Mouse (Mus musculus) CH12.LX (cell line): Measurements from ENCODE around the gene Lypd6b. TPM values are rescaled to one million over a fixed set of nuclear protein-coding genes. Genes with fewer than 3 reads are reported as not detected.

Experiments used
- DNase-seq: peaks from one replicate; pipeline ENCODE4 v3.0.0-alpha.2; 2013; ENCODE audit errors: extremely low read depth
- H3K27ac ChIP-seq: 2 replicates; pipeline ENCODE4 v1.5.1; 2012; ENCODE audit warnings: low read depth, mild to moderate bottlenecking, control low read depth, moderate library complexity; ENCODE audit not compliant: insufficient read depth
- H3K27me3 ChIP-seq: replicated peaks from 2 replicates; pipeline ENCODE3; 2012; ENCODE audit warnings: inconsistent platforms
- H3K36me3 ChIP-seq, 2 experiments: replicated peaks in 1 of 2; 2 replicates each; pipeline versions ENCODE3 to v1.6.1; 2012; ENCODE audit warnings: inconsistent platforms in 1 of 2, low read length in 1 of 2, mild to moderate bottlenecking in 1 of 2, mixed read lengths in 1 of 2, moderate library complexity in 1 of 2; ENCODE audit not compliant: control insufficient read depth in 1 of 2, insufficient read depth in 1 of 2
- H3K4me1 ChIP-seq, 2 experiments: 2 replicates each; pipeline ENCODE4 v1.6.1; 2012; ENCODE audit warnings: inconsistent platforms in 1 of 2, moderate library complexity in 1 of 2; ENCODE audit not compliant: insufficient read depth in 2 of 2, control insufficient read depth in 1 of 2
- H3K4me2 ChIP-seq: 2 replicates; pipeline ENCODE4 v1.6.1; 2012; ENCODE audit warnings: low read depth, mild to moderate bottlenecking, control low read depth; ENCODE audit not compliant: poor library complexity, insufficient read depth, severe bottlenecking
- H3K4me3 ChIP-seq, 3 experiments: fragments of 150-350 bp in 1 of 3; sonication (generic) in 1 of 3; replicated peaks in 1 of 3; 2 replicates each; pipeline versions ENCODE3 to v1.5.1; 2011 to 2012; ENCODE audit warnings: low read depth in 2 of 3, low read length in 2 of 3, mild to moderate bottlenecking in 2 of 3, moderate library complexity in 2 of 3, control low read depth in 1 of 3, improper control_type of control experiment in 1 of 3, inconsistent platforms in 1 of 3, mixed read lengths in 1 of 3; ENCODE audit not compliant: poor library complexity in 1 of 3
- H3K79me2 ChIP-seq: replicated peaks from 2 replicates; pipeline ENCODE4 v1.6.1; 2012; ENCODE audit warnings: mild to moderate bottlenecking, moderate library complexity; ENCODE audit not compliant: control insufficient read depth, poor library complexity, insufficient read depth, severe bottlenecking; ENCODE audit errors: extremely low read depth
- H3K9ac ChIP-seq: 2 replicates; pipeline ENCODE4 v1.6.1; 2012; ENCODE audit warnings: low read depth, mild to moderate bottlenecking, control low read depth, moderate library complexity; ENCODE audit not compliant: insufficient read depth
- H3K9me3 ChIP-seq: replicated peaks from 2 replicates; pipeline ENCODE3; 2012; ENCODE audit warnings: low read length, inconsistent platforms, mixed read lengths
- CHD1 ChIP-seq: IDR thresholded peaks from 2 replicates; pipeline ENCODE4 v1.6.1; 2012; ENCODE audit warnings: low read depth, low read length, improper control_type of control experiment, inconsistent platforms
- CTCF ChIP-seq, 2 experiments: IDR thresholded peaks in 1 of 2; conservative IDR thresholded peaks in 1 of 2; 2 replicates each; pipeline ENCODE4 v1.5.1; 2011 to 2012; ENCODE audit warnings: low read depth in 2 of 2, low read length in 2 of 2, improper control_type of control experiment in 1 of 2, inconsistent platforms in 1 of 2, mild to moderate bottlenecking in 1 of 2, moderate library complexity in 1 of 2
- E2F4 ChIP-seq: IDR thresholded peaks from 2 replicates; pipeline ENCODE4 v1.6.1; 2011; ENCODE audit warnings: low read depth, low read length, improper control_type of control experiment; ENCODE audit not compliant: insufficient replicate concordance
- KAT2A ChIP-seq: IDR thresholded peaks from 2 replicates; pipeline ENCODE4 v1.6.1; 2012; ENCODE audit warnings: low read length, improper control_type of control experiment, inconsistent platforms; ENCODE audit not compliant: insufficient replicate concordance
- MXI1 ChIP-seq: IDR thresholded peaks from 2 replicates; pipeline ENCODE4 v1.6.1; 2011; ENCODE audit warnings: mild to moderate bottlenecking, low read depth, low read length, improper control_type of control experiment
- TCF12 ChIP-seq: IDR thresholded peaks from 2 replicates; pipeline ENCODE4 v1.6.1; 2014; ENCODE audit warnings: low read depth, mild to moderate bottlenecking, inconsistent platforms, low read length, improper control_type of control experiment
- ZKSCAN1 ChIP-seq: IDR thresholded peaks from 2 replicates; pipeline ENCODE4 v1.6.1; 2012; ENCODE audit warnings: low read depth, inconsistent platforms, low read length, improper control_type of control experiment, borderline replicate concordance
- ZNF384 ChIP-seq: IDR thresholded peaks from 2 replicates; pipeline ENCODE4 v1.6.1; 2012; ENCODE audit warnings: low read depth, low read length, improper control_type of control experiment, inconsistent platforms
- dilution Hi-C: fragments of 300-500 bp; cut with MboI; formaldehyde crosslinking; loops from 2 replicates; pipeline ENCODE4 v1.14.3; 2020; ENCODE audit warnings: low sequenced_read_pairs; ENCODE audit not compliant: extremely low pct_unique_long_range_greater_than_20kb, extremely low pct_ligation_motif_present
- in situ Hi-C: fragments of 300-500 bp; cut with MboI; formaldehyde crosslinking; loops from 3 replicates; pipeline ENCODE4 v1.14.3; 2019; ENCODE audit warnings: low sequenced_read_pairs, low pct_ligation_motif_present, low pct_unique_long_range_greater_than_20kb, mixed read lengths
- polyA plus RNA-seq: library from polyadenylated mRNA; unstranded; fragments of >175 nt; gene quantifications from 2 replicates; pipeline ENCODE4 v1.2.1, GENCODE M21; 2012; ENCODE audit warnings: low read depth; ENCODE audit not compliant: insufficient read length
- total RNA-seq, 2 experiments: library from RNA; depleted of rRNA; stranded (reverse); fragments of 300-350 nt in 1 of 2; fragments of >200 nt in 1 of 2; gene quantifications; 2 replicates each; pipeline ENCODE4 v1.2.3; 2012 to 2014

The Lypd6b gene
- total and polyA plus RNA-seq, 3 experiments = 0.15 to 1.4 TPM; not detected in 1

DNA sequence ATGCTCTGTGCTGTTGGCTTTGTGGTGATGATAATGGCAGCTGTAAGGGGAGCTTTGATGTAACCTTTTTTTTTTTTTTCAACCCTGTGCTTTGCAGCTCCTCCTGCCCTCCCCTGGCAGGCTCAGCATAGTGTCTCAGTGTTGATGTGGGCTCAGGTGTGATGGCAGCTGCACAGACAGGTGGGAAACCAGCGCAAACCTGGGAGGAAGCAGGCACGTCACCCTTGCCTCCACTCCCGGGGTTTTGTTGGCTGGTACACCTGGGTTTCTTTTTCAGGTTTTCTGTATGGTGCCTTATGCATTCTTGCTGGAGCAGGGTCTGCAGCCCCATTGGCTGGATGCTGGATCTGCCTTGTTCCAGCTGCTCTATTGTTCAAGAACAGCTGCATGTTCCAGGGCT, 29.7 kb downstream of the Lypd6b start:
- Histone ChIP-seq H3K79me2 (no peaks in the 10 kb centered on the region), H3K4me2 (no peak overlapping the region), H3K4me3 (no peak overlapping the region), H3K4me1 (no peaks in the 10 kb centered on the region), H3K36me3 (no peaks in the 10 kb centered on the region), H3K9ac (no peak overlapping the region), H3K27me3 (no peaks in the 10 kb centered on the region), H3K9me3 (no peaks in the 10 kb centered on the region), H3K27ac (no peak overlapping the region)
- TF ChIP-seq MXI1 (no peak), ZNF384 (peak; percentile 20; the same call in 1 of the 2 replicates), TCF12 (no peak), E2F4 (no peak), CTCF (conservative IDR thresholded peaks at IDR 0.05 in 1 of 2, IDR thresholded peaks at IDR 0.05 in 1 of 2; ENCODE audit: low read depth in 2 of 2, low read length in 2 of 2) (no peak)
- DNase-seq = no peak
- dilution Hi-C loops (no loop called here), in situ Hi-C loops (no loop called here)

DNA sequence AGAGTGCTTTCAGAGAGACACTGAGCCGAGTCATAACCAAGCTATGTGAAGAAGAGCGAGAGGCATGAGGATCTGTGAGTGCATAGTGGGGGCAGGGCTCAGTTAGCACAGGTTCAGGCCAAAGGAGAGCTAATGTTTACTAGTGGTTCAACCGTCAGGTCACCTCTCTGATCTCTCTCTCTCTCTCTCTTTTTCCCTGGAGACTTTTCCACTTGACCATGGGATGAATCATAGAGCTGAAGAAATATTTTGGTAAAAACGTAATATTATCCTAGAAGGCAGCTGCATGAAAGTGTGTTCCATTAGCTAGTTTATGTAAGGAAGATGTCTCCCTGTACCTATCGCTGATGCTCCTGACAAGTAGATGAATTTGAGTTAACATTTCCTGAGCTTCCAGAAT, 30.6 kb downstream of the Lypd6b start:
- no peak for DNase-seq
- dilution Hi-C loops = no loop called here

DNA sequence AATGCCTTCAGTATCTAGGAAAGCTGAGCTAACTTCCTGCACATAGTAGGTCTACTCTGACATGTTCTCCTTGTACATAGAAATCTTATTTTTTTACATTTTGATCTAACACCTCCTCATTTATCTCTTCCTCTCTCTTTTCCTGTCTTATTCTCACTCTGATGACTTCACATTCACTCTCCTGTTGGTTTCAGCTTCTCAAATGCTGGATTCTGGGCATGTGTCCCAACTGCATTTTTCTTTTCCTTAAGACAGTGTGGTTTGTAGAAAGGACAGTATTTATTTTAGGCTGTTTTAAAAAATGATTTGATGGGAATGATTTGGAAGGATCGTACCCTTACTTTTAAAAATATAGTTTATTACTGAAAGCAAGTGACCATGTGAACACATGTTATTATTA, 34.8 kb downstream of the Lypd6b start:
- Histone ChIP-seq H3K79me2 (no peaks in the 10 kb centered on the region), H3K36me3 (no peaks in the 10 kb centered on the region), H3K4me2 (no peak overlapping the region), H3K27me3 (no peaks in the 10 kb centered on the region), H3K27ac (no peak overlapping the region), H3K4me1 (no peaks in the 10 kb centered on the region), H3K9ac (no peak overlapping the region), H3K9me3 (no peaks in the 10 kb centered on the region)
- DNase-seq = no peak
- in situ Hi-C loops = no loop called here
- dilution Hi-C loops = no loop called here
- TF ChIP-seq CHD1 (no peak), ZKSCAN1 (0 out of 2 replicates have a peak, but pooled peaks have one; percentile 11)
- TF ChIP-seq, all 38 proteins: peak for 1
- H3K4me3 ChIP-seq = no peak overlapping the region

More for the DNA sequence above, 30.6 kb downstream of the Lypd6b start:
- H3K4me3 ChIP-seq = no peak overlapping the region
- no peak for TF ChIP-seq KAT2A
- TF ChIP-seq, all 38 proteins: peak for 0
- H3K4me1 ChIP-seq = no peaks in the 10 kb centered on the region
- no peak overlapping the region for H3K4me2 ChIP-seq
- H3K79me2 ChIP-seq = no peaks in the 10 kb centered on the region
- H3K9ac ChIP-seq = no peak overlapping the region
- no peaks in the 10 kb centered on the region for H3K36me3 ChIP-seq
- H3K27me3 ChIP-seq = no peaks in the 10 kb centered on the region
- no peak overlapping the region for H3K27ac ChIP-seq
- H3K9me3 ChIP-seq = no peaks in the 10 kb centered on the region
- in situ Hi-C loops = no loop called here
